ENCODE assay signal across 17 mouse cellular contexts in genomic region chr9:22366621-22367020, GRCm38 (mm10). TPM values are rescaled to one million over a fixed set of nuclear protein-coding genes. Genes with fewer than 3 reads are reported as not detected.
DNase-seq lines count a peak whose midpoint lies in the region; ATAC-seq and TF ChIP-seq lines count a peak whose summit lies in the region.
"Had no signal": no experiment of that assay in that cellular context is flagged by ENCODE, and none has a peak within 500 bp of the region (broad histone marks: within the 10 kb centered on the region; RNA-seq: fewer than 3 reads in every experiment).

No protein-coding gene starts in this region.

- H3K9me3 ChIP-seq in megakaryocyte, embryonic 14.5 days = no peaks in the 10 kb centered on the region
- H3K9me3 ChIP-seq in midbrain, embryonic 13.5 days = no peaks in the 10 kb centered on the region
- H3K9me3 ChIP-seq in hindbrain, postnatal 0 days (ENCODE audit: low read length) = no peaks in the 10 kb centered on the region
- H3K9me3 ChIP-seq: embryonic facial prominence, embryonic 13.5 days; forebrain, embryonic 12.5 days; heart, embryonic 10.5 days; kidney, embryonic 15.5 days; limb, embryonic 13.5 days had no signal

- H3K27ac ChIP-seq in midbrain, embryonic 13.5 days = no peak overlapping the region
- no peak overlapping the region for H3K27ac ChIP-seq in hindbrain, postnatal 0 days
- H3K27ac ChIP-seq: embryonic facial prominence, embryonic 13.5 days; forebrain, embryonic 12.5 days; heart, embryonic 10.5 days; kidney, embryonic 15.5 days; limb, embryonic 13.5 days had no signal

- DNase-seq in 3134 (ENCODE audit: extremely low read depth, insufficient read length, low spot score) = peak; percentile 29
- DNase-seq in 416B (ENCODE audit: low read depth) = peak; percentile 83
- peak; percentile 44 for DNase-seq in adrenal gland, postnatal 25 days
- DNase-seq in testis, postnatal 10 days (ENCODE audit: low spot score) = no peak
- no peak for DNase-seq in hindbrain, postnatal 0 days (ENCODE audit: low spot score)
- DNase-seq: cerebellum, postnatal 25 days; lung, embryonic 14.5 days; midbrain, embryonic 14.5 days; right cerebral cortex, adult 18-20 months; thymus, adult 18-20 months had no signal

- no peak overlapping the region for H3K9ac ChIP-seq in midbrain, embryonic 13.5 days (replicated peaks)
- no peak overlapping the region for H3K9ac ChIP-seq in hindbrain, postnatal 0 days (replicated peaks; ENCODE audit: low read length)
- H3K9ac ChIP-seq: embryonic facial prominence, embryonic 13.5 days; forebrain, embryonic 12.5 days; kidney, embryonic 15.5 days; limb, embryonic 13.5 days; lung, embryonic 14.5 days had no signal

- H3K4me3 ChIP-seq in megakaryocyte, embryonic 14.5 days (replicated peaks) = peak overlapping the region; percentile 74
- no peak overlapping the region for H3K4me3 ChIP-seq in midbrain, embryonic 13.5 days (replicated peaks)
- no peak overlapping the region for H3K4me3 ChIP-seq in hindbrain, postnatal 0 days (ENCODE audit: low read length)
- H3K4me3 ChIP-seq: embryonic facial prominence, embryonic 13.5 days; forebrain, embryonic 12.5 days; heart, embryonic 10.5 days; kidney, embryonic 15.5 days; limb, embryonic 13.5 days had no signal

- H3K4me2 ChIP-seq in midbrain, embryonic 13.5 days (replicated peaks) = no peak overlapping the region
- no peak overlapping the region for H3K4me2 ChIP-seq in hindbrain, postnatal 0 days (ENCODE audit: low read depth, low read length)
- H3K4me2 ChIP-seq: embryonic facial prominence, embryonic 13.5 days; forebrain, embryonic 12.5 days; kidney, embryonic 15.5 days; limb, embryonic 13.5 days; lung, embryonic 14.5 days had no signal

- 98% methylated on average over 10 of the region's 10 CpGs for WGBS in midbrain, embryonic 13.5 days
- 92% methylated on average over 10 of the region's 10 CpGs for WGBS in hindbrain, postnatal 0 days

- no peaks in the 10 kb centered on the region for H3K27me3 ChIP-seq in megakaryocyte, embryonic 14.5 days (replicated peaks)
- H3K27me3 ChIP-seq in midbrain, embryonic 13.5 days = no peaks in the 10 kb centered on the region
- no peaks in the 10 kb centered on the region for H3K27me3 ChIP-seq in hindbrain, postnatal 0 days (ENCODE audit: insufficient read depth, low read length)
- H3K27me3 ChIP-seq: embryonic facial prominence, embryonic 13.5 days; forebrain, embryonic 12.5 days; kidney, embryonic 15.5 days; limb, embryonic 13.5 days had no signal

- TF ChIP-seq CTCF in hindbrain, postnatal 0 days (IDR thresholded peaks at IDR 0.05; ENCODE audit: low read depth) = no peak

- peaks cover 91% of the 10 kb centered on the region for H3K36me3 ChIP-seq in megakaryocyte, embryonic 14.5 days (replicated peaks; ENCODE audit: low read length)
- H3K36me3 ChIP-seq in midbrain, embryonic 13.5 days = peaks cover 46% of the 10 kb centered on the region
- H3K36me3 ChIP-seq in hindbrain, postnatal 0 days (ENCODE audit: insufficient read depth, low read length) = no peaks in the 10 kb centered on the region

- ATAC-seq in midbrain, embryonic 13.5 days = no peak
- no peak for ATAC-seq in hindbrain, postnatal 0 days

- peaks cover 25% of the 10 kb centered on the region for H3K4me1 ChIP-seq in megakaryocyte, embryonic 14.5 days
- H3K4me1 ChIP-seq in midbrain, embryonic 13.5 days (replicated peaks) = no peaks in the 10 kb centered on the region
- no peaks in the 10 kb centered on the region for H3K4me1 ChIP-seq in hindbrain, postnatal 0 days (ENCODE audit: insufficient read depth, low read length)
- H3K4me1 ChIP-seq: embryonic facial prominence, embryonic 13.5 days; forebrain, embryonic 12.5 days; heart, embryonic 10.5 days; kidney, embryonic 15.5 days; limb, embryonic 13.5 days had no signal

RNA-seq across cellular contexts. Expression of gene Anln, which starts 22.4 kb away (rescaled TPM):
- total RNA-seq in adrenal gland, postnatal 25 days (2021) = 8.6 and 15.6 TPM in 2 replicates
- 0.47 and 0.89 TPM in 2 replicates for polyA plus RNA-seq in megakaryocyte, embryonic 14.5 days (2012; ENCODE audit: insufficient read depth, low replicate concordance)
- polyA plus RNA-seq in midbrain, embryonic 13.5 days (2015; fragmentation: Nextera tagmentation; extraction: Ambion mirVana) = 10.7 and 12.1 TPM in 2 replicates
- 6.3 and 6.8 TPM in 2 replicates for total RNA-seq in hindbrain, postnatal 0 days (2014; rRNA removed)
- polyA plus RNA-seq in hindbrain, postnatal 0 days (2015; fragmentation: Nextera tagmentation; extraction: Ambion mirVana) = 2.7 and 3.3 TPM in 2 replicates

RNA-seq across cellular contexts. Expression of gene 9530077C05Rik, which starts 44.7 kb away (rescaled TPM):
- 6.6 and 7.2 TPM in 2 replicates for total RNA-seq in adrenal gland, postnatal 25 days (2021)
- polyA plus RNA-seq in megakaryocyte, embryonic 14.5 days (2012; ENCODE audit: insufficient read depth, low replicate concordance) = not detected in 2 replicates
- polyA plus RNA-seq in midbrain, embryonic 13.5 days (2015; fragmentation: Nextera tagmentation; extraction: Ambion mirVana) = 9.2 and 9.9 TPM in 2 replicates
- total RNA-seq in hindbrain, postnatal 0 days (2014; rRNA removed) = 13.8 and 15.5 TPM in 2 replicates
- 15.0 and 16.8 TPM in 2 replicates for polyA plus RNA-seq in hindbrain, postnatal 0 days (2015; fragmentation: Nextera tagmentation; extraction: Ambion mirVana)

RNA-seq across cellular contexts. Expression of gene Zfp810, which starts 59.2 kb away (rescaled TPM):
- 7.9 and 11.0 TPM in 2 replicates for total RNA-seq in adrenal gland, postnatal 25 days (2021)
- polyA plus RNA-seq in megakaryocyte, embryonic 14.5 days (2012; ENCODE audit: insufficient read depth, low replicate concordance) = 1.2 TPM in 1 of 2 replicates, not detected in the other
- polyA plus RNA-seq in midbrain, embryonic 13.5 days (2015; fragmentation: Nextera tagmentation; extraction: Ambion mirVana) = 39.9 and 43.3 TPM in 2 replicates
- total RNA-seq in hindbrain, postnatal 0 days (2014; rRNA removed) = 25.4 and 41.4 TPM in 2 replicates
- 24.2 and 25.1 TPM in 2 replicates for polyA plus RNA-seq in hindbrain, postnatal 0 days (2015; fragmentation: Nextera tagmentation; extraction: Ambion mirVana)

Comparison
In these comparisons a context has a peak if more than half of its experiments do, and no peak if none do; other contexts are left out.
1. DNase-seq: peak in 3134 (single experiment), 416B (single experiment) and adrenal gland, postnatal 25 days (single experiment); none in testis, postnatal 10 days (single experiment) and hindbrain, postnatal 0 days (single experiment).
2. RNA of gene Zfp810, which starts 59.2 kb away (polyA plus RNA-seq): 39.9 to 43.3 TPM in midbrain, embryonic 13.5 days and 24.2 to 25.1 TPM in hindbrain, postnatal 0 days; 1.2 TPM in megakaryocyte, embryonic 14.5 days; every median in the first group is over 10 times any median in the second.